Mouse (Mus musculus): ENCODE measurements around the gene Srrt.
A peak's percentile ranks its signal among the peaks of the same experiment; 100 is the strongest.

DNA sequence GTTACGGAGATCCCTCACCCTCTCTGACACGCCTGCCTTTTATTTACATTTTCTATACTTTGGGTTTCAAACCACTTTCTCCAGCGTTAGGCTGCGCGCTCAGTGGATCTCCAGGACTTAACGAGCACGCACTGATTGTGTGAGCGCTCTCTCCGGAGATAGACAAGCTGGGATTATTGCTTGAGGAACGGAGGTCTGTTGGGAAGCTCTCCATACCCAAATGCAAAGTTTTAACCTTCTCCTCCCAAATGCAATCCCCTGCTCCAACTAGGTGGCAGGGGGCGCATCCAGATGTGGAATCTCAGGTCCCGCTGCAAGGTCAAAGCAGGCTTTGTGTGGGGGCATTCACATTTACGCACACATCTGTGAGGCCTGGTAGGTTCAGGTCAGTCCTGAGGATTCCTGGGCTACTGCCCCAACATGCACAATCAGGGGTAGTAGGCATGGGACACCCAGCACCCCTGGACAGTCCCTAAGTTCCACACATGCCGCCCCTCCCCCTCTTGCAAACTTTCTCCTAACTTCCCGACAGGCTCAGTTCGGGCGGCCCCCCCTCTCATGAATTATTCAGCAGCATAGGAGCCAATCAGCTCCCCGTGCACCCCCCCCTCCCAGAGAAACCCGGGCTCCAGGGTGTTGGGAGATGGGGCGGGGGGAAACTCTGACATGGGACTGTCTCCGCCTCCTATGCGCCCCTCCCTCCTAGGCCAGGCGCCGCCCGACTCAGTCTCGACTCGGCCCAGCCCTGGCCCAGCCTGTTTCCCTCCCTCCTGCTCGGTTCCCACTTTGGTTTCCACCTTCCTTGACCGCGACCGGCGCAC lies 42.1 kb upstream of the Srrt start, which contains the start of gene Ephb4:
- TF ChIP-seq CTCF (IDR thresholded peaks at IDR 0.05; ENCODE audit: extremely low read depth, insufficient read length, insufficient replicate concordance, low read depth, low read length) (no peak), POLR2A (IDR thresholded peaks at IDR 0.05; ENCODE audit: low read depth, low read length) (peak; percentile 84)
